Mouse (Mus musculus) ovary, adult 18-20 months (tissue): ENCODE data around the gene Carmil3.

Source experiments
- DNase-seq: peaks from one replicate; pipeline ENCODE4 v3.0.0; 2022; ENCODE audit warnings: low spot score, mixed read lengths

Gene Carmil3

DNA sequence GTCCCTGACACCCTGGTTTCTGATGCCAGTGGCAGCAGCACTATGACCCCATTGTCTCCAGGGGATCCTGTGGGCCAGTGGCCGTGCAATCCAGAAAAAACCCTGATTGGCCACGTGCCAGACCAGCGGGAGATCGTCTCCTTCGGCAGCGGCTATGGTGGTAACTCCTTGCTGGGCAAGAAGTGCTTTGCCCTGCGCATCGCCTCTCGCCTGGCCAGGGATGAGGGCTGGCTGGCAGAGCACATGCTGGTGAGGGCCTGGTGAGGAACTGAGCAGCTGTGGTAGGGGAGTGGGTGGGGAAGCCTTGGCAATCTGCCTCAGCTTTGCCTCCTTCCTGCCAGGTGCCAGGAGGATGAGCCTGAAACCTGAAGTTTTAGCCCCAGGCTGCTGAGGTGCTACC lies 53.9 kb downstream of the Carmil3 start:
- DNase-seq = no peak

DNA sequence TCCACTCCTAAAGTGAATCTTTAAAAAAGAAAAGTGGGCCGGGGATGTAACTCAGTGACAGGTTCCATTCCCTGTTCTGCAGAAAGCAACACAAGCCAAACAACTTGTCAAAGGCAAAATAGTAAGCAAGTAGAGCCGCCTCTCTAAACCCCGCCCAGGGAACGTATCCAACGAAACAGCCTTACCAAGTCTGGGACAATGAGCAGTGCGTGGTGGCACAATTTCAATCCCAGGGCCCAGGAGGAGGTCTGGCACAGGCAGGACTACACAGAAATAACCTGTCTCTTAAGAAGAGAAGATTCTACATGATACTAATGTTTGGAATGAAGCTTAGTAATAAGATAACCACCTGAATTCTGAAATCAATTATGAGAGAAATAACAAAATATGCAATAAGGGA lies 59.7 kb downstream of the Carmil3 start:
- no peak for DNase-seq

DNA sequence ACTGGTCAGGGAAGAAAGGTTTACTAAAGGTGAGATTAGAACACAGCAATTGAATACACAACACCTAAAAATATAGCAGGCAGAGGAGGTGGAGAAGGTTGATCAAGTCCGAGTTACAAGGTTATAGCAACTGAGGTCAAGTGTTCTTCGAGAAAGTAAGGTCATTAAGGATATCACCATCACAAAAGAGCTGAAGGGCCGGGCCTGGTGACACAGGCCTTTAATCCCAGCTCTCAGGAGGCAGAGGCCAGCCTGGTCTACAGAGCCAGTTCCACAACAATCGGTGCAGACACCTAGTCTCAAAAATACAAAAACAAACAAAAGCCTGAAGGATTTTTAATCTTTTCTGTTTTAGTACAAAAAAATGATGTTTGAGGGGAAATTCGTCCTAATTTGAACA lies 60.9 kb downstream of the Carmil3 start:
- DNase-seq = no peak

DNA sequence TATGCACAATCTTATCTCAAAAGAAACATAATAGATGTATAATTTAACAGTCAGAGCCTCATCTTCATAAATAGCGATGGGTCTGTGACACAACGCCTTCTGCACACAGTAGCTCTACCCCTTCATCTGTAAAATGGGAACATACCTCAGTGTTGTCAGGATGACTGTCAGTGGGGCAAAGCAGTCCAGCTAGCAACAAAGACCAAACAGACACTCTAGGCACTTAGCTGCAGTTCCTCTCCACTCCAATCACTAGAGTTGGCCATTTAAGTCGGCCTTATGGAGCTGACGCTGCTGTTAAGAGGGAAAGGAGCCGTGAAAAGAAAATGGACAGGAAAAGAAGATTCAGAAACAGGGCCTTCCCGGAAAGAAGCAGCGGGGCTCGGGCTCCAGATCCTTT lies 61.3 kb downstream of the Carmil3 start:
- no peak for DNase-seq

DNA sequence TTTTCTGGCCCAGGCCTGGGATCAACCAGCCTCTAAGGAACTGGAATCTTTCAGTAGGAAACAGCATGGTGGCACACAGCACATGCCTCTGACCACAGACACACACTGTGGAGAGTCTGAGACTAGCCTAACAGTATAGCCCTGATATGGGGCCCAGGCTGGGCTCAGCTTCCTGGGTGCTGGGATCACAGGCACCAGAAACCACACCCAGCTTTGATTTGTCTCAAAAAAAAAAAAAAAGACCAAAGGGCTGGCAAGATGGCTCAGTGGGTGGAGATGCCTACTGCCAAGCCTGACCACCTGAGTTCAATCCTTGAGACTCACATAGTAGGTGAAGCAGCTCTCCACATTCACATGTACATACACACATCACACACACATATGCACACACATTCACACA lies 64.2 kb downstream of the Carmil3 start:
- no peak for DNase-seq

DNA sequence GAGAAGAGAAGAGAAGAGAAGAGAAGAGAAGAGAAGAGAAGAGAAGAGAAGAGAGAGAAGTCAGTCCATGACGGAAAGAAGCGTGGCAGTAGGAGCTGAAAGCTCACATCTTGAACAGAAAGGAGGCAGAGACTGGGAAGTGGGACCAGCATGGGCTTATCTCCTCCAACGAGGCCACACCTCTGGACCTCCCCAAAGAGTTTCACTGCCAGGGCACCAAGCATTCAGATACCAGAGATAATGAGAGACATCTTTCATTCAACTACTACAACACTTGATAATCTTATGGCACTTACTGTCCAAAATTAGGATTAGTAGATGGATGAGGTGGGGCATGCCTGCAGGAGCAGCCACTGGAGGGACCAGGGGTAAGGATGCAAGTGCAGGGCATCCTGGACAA lies 65.3 kb downstream of the Carmil3 start:
- DNase-seq = no peak

DNA sequence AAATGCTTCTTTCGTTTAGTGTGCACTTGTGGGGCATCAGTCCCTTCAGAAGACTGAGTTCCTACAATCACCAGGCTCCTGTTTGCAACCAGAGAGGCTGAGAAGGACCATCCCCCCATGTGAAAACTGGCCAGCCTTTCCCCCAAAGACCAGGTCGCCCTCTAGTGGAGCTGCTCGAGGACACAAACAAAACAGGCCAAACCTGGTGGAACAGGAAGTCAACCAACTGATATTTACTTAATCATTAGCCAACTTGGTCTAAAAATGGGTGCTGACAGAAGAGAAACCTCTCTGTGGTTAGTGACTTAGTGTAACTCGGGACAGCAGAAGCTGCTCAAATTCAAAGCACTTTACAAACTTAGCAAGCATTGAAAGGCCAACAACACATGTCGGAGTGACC lies 66.6 kb downstream of the Carmil3 start:
- DNase-seq = peak; percentile 63

DNA sequence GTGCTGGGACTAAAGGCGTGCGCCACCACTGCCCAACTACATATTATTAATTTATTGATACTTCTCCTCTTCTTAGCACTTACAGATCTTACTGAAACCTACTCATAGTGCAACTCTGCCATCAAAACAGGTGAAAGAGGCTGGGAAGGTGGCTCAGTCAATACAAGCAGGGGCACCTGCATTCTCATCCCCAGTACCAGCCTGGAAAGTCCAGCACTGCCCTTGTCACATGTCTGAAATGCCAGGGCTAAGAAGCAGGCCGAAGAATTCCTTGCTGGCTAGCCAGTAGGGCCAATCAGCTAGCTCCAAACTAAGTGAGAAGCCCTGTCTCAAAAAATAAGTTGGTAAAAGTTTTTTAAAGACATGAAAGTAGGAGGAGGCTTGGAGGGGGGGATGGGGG lies 67.1 kb downstream of the Carmil3 start:
- no peak for DNase-seq
